Mouse (Mus musculus): ENCODE measurements around the gene Klk14.

Klk14 gene

DNA sequence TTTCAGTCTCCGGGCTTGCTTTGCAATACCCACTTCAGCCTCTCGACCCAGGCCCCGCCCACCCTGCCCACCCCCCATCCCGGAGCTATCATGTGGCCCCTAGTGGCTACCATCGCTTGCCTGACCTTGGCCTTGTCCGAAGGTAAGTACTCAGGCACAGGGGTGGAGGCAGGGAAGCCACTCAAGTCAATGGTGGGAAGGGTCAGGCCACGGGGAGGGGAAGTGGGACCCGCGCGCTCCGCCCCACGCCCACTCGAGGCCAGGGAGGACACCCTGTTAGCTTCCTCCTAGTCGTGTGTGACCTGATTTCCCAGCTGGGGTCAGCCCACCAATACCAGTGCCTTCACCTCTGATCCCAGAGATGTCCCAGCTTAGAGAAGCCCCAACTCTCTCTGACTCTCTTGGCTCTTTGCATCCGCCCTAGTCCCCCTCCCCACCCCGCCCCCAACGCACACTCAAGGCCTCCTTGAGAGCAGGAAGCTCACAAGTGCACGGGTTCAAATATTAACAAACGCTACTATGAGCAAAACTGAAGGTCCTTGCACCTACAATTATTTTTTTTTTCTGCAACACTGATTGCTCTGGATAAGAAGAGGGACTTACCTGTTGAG is 23.6 kb downstream of the Klk14 start:
- DNase-seq (ENCODE audit: low spot score), result peak; percentile 28

Measured in lung, postnatal 25 days (tissue).